Mouse (Mus musculus) left cerebral cortex, postnatal 10 days (tissue): ENCODE measurements around the gene Rac3. TPM values are rescaled to one million over a fixed set of nuclear protein-coding genes. Genes with fewer than 3 reads are reported as not detected.

ENCODE experiments used
- DNase-seq, 2 experiments: peaks; one replicate each; pipeline ENCODE4 v3.0.0; 2021 to 2022; ENCODE audit warnings: low spot score in 2 of 2, mixed read lengths in 1 of 2; ENCODE audit errors: extremely low spot score in 1 of 2
- intact Hi-C: fragments of 180-260 bp; cut with DNase I; formaldehyde crosslinking; loops from one replicate; pipeline ENCODE4 v1.15.1; 2025
- total RNA-seq, 2 experiments: library from RNA; stranded (reverse); gene quantifications; 2 replicates each; pipeline ENCODE4 v1.2.3; 2021

The Rac3 gene
- total RNA-seq, 2 experiments from 2014 or later: 265 to 293 TPM

DNA sequence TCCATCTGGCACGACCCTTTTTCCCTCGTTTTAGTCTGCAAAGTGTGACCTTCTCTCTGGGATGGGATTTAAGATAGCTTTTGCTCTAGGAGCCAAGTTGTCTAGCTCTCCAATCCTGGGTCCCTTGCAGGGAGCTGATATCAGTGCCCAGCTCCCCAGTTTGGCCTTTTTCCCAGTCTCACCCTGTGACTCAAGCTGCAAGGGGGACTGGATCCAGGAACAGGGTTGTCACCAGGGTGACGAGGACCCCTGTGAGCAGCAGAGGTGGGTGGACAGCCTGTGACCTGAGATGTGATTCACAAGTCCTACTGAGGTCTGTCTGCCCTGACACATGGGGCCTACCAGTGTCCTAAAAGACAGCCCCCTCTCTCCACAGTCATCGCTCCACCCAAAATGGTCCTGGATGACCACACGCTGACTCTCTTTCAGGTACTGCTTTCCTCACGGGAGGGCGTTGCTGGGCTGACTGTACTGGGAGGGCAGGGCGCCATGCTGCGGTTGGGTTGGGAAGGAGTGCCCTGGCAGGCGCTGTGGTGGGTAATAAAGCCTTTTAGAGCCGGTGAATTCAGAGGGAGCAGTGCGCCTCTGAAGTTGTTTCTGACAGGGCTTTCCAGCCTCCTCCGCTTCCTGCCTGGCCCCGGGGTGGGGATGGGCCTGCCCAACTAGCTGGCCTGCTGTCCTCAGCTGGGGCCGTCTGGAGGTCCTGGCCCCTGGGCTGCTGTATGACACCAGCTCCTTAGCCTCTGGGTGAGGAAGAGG lies 17.4 kb upstream of the Rac3 start:
- DNase-seq: no peak
- intact Hi-C loops: no loop called here

DNA sequence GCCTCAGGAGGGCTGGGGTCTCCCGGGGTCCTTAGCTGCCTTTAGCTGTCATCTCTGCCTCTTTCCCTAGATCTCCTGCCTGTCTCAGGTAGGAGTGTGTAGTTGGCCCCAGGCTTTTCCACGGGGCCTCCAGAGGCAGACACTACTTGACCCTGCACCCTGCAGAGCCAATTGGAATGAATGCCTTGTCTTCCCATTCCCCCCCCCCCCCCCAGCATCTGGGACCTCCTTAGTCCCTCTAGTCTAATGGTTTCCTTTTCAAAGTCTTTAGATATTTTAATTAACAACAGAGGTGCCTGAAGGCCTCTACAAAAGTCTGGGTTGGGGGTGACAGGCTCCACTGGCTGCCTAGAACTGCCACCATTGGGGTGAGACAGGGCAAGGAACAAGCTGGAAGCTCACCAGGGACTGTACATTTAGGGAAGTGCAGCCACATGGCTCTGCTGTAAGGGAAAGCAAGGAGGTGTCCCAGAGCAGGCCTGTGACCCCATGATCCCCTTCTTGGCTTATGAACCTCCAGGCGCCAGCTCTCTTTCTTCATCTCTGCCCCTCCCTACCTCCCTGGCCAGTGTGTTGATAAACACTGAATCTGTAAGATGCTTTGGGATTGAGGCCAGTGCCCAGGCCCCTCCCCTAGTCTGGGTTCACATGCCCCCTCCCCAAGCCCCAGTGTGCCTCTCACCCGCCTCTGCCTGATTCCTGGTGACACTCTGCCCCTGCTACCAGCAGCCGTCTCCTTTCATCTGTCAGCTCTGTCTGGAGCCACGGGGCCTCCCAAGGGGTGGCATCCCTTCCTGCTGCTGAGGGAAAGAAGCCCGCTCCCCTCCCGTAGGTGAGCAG lies 16.6 kb upstream of the Rac3 start:
- DNase-seq: no peak
- intact Hi-C loops: no loop called here

DNA sequence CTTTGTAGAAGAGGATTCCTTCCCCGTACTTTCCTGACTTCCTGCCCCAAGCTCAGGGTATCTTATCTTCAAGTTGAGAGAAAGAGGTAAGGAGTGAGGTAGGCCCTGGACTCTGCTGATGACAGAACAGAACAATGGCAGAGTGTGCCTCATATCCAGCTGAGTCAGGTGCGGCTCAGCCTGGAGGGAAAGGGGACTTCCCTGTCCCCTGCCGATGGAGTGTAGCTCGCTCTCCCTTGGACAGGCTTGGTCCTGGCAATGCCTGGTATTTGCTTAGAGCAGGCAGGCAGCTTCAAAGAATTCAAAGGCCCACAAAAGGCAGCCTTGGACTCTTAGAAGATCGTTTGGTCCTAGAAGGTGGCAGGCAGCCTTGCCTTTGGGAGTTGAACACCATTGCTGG lies 15.2 kb upstream of the Rac3 start:
- intact Hi-C loops: no loop called here
- no peak for DNase-seq

DNA sequence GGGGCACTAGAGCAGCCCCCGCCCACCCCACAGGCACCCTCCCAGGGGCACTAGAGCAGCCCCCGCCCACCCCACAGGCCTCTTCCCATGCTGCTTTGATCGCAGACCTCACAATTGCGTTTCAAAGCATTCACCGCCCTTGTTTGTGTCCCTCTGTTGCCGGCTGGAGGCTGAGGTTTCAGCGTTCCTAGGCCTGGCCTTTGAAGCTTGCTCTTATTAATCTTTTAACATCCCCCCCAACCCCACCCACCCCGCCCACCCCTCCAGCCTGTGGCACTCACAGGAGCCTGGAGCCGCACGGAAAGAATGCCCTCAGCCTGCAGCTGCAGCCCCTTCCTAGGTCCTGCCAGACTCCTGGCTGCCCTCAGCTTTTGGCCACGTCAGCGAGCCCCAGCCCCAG lies 14.0 kb upstream of the Rac3 start:
- intact Hi-C loops: no loop called here
- DNase-seq: peak in 1 of 2 experiments; percentile 78

DNA sequence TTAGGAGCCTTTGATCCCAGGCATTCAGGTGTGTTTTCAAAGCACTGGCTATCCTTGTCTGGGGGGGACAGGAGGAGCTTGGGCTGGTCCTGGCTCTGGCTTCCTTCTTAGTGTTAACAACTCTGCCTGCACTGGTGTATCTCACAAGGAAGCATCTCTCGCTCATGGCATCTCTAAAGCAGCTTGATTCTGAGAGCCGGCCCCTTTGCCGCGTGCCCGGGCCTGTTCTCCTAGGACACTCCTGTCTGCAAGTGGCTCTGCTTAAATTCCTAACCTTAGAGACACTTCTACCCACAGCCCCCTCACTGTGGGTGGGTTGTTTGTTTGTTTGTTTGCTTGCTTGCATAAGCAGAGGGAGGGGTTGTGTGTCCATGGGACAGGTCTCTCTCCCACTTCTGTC lies 13.3 kb upstream of the Rac3 start:
- intact Hi-C loops: no loop called here
- DNase-seq: no peak

DNA sequence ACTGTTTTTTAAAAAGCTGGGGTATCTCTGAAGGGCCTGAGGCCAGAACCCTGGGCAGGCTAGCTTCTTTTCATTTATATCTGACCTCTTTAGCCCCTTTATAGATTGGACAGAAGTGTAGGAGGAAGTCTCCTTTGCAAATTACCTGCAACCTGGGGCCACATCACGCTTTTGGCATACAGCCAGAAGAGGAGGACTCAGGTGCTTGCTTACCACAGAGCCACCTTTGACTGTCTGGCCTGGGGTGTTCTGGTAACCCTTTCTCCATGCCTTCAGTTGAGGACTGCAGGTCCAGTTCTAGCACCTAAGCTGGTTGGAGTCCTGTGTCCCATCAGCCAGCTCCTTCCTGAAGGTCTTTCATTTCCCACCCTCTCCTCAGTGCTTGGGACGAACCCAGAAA lies 11.7 kb upstream of the Rac3 start:
- DNase-seq: no peak
- intact Hi-C loops: no loop called here

- DNase-seq: no peak
- intact Hi-C loops: no loop called here
Observed at GRCm38 (mm10) chr11:120710672-120711071, 10.6 kb upstream of the Rac3 start.

- intact Hi-C loops: loop anchor here (2.0 kb wide), 1 partner anchor 53 kb away; no protein-coding TSS in a partner anchor
- DNase-seq: no peak
Observed at GRCm38 (mm10) chr11:120711980-120712604, 9.2 kb upstream of the Rac3 start.

DNA sequence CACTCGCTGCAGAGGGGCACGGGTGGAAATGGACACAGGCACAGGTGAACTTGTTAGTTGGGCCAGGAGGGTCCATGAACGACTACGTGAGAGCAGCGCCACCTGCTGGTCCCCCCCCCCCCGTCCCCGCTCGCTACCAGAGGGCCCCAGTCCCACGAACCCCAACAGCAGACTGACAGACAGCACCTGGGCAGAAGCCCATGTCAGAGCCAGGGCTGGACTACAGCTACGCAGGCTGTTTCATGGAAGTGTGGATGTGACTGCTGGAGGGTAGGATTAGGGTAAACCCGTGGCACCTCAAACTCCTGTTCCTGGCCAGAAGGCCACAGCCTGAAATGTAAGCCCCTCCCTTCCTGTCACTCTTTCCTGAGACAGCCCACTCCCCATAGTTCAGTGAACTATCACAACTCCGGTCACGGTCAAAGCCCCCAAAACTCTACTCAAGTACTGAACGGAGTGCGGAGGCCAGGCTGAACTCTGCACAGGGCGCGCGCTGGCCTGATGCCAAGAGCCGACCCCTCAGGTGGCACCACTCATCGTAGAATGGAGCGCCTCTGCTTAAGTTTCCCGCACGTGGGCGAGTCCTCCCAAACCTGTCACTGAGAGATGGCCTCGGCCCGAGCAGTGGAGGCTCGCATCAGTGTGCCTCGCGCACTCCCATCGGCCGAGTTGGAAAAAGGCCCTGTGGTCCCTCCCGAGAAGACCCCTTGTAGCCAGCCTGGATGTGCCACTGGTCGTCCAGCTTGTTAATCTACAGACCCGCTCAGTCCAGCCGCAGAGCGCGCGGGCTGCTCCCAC lies 8.3 kb upstream of the Rac3 start:
- DNase-seq: peak in 1 of 2 experiments; percentile 79
- intact Hi-C loops: loop anchor here (2.0 kb wide), 1 partner anchor 54 kb away; no protein-coding TSS in a partner anchor

DNA sequence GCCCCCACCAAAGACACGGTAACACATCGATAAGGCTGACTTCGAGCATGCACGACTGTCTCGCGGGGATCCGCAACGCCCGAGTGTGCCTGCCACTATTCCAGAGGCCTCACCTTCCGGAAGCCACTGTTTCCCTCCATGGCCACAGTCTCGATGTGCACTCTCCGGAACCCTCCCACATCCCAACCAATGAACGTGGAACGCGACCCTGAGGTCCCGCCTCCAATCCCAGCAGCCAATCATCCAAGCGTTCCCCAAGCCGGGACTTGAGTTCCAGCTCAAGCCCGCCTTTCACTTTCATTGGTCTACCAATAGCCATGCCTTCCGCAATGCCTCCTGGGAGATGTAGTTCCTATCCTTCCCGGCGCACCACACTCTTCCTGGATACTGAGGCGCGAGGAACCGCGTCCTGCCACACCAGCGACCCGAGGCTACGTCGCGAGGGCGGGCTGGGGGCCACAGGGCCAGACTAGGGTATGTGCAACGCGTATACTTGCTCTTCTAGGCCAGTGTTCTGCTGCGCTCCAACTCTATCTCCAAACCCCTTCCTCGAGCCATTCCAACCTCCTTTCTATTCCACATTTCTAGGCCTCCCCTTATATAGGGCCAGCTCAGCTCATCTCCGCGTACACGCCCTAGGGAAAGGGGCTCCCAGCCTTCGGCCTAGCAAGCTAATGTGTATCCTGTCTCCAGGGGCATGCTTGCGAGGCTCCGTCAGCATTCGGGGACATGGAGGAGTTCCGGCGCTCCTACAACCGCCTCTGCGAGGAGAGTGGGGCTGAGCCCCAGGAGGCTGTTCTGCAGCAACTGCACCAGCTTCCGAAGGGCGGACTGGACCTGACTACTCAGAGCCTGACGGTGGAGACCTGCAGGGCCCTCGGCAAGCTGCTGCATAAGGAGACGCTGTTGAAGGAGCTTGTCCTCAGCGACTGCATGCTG lies 7.4 kb upstream of the Rac3 start, which contains the start of the genes Cenpx and Lrrc45:
TSS of gene Cenpx (minus strand) at position 159 of the 939 bp plus-strand sequence.
TSS of gene Lrrc45 (plus strand) at position 346 of the 939 bp plus-strand sequence.
- peak; percentile 97 to 99 for DNase-seq
- intact Hi-C loops: loop anchor here (2.0 kb wide), 1 partner anchor 55 kb away; no protein-coding TSS in a partner anchor

GRCm38 (mm10) chr11:120714546-120714945 lies 6.7 kb upstream of the Rac3 start:
- DNase-seq: peak in 1 of 2 experiments; percentile 40
- intact Hi-C loops: no loop called here

- intact Hi-C loops: no loop called here
- DNase-seq: no peak
Observed at GRCm38 (mm10) chr11:120715131-120715530, 6.1 kb upstream of the Rac3 start.

GRCm38 (mm10) chr11:120719242-120719641 lies 2.0 kb upstream of the Rac3 start:
- intact Hi-C loops: no loop called here
- DNase-seq: peak in 1 of 2 experiments; percentile 25

GRCm38 (mm10) chr11:120719841-120720376 lies 1.4 kb upstream of the Rac3 start:
- intact Hi-C loops: loop anchor here (2.0 kb wide), 1 partner anchor 57 kb away; no protein-coding TSS in a partner anchor
- peak in 1 of 2 experiments; percentile 42 for DNase-seq

DNA sequence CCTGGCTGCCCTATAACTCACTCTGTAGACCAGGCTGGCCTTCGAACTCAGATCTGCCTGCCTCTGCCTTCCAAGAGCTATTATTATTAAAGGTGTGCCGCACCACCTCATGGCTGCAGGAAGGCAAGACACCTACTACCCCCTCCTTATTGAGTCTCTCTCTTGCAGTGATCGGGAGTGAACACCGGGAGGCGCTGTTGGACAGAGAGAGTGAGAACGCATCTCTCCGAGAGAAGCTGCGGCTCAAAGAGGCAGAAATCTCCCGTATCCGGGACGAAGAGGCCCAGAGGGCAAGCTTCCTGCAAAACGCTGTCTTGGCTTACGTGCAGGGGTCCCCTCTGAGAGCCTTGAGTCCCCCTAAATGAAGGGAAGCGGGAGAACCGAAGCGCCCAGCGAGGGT lies 820 bp upstream of the Rac3 start:
- intact Hi-C loops: loop anchor here (2.0 kb wide), 1 partner anchor 56 kb away; no protein-coding TSS in a partner anchor
- DNase-seq: peak; percentile 84 to 92

GRCm38 (mm10) chr11:120722067-120722630 lies 879 bp downstream of the Rac3 start:
- intact Hi-C loops: no loop called here
- DNase-seq: no peak
